Mouse (Mus musculus): ENCODE results near the gene Cpsf4.
A peak's percentile ranks its signal among the peaks of the same experiment; 100 is the strongest.
"Not testable (repeated sequence)": the region's sequence is repeated elsewhere in the genome, so short reads cannot be mapped to it uniquely, and the experiment has no call there.

Cpsf4 gene

GRCm38 (mm10) chr5:145189416-145189815, 22.4 kb downstream of the Cpsf4 start:
- no peak for DNase-seq

- no peak for DNase-seq
These were observed 23.4 kb downstream of the Cpsf4 start for GRCm38 (mm10) chr5:145190373-145190772.

GRCm38 (mm10) chr5:145190875-145191798, 24.1 kb downstream of the Cpsf4 start:
- DNase-seq: peak; percentile 85

GRCm38 (mm10) chr5:145191962-145192361, 24.9 kb downstream of the Cpsf4 start, which contains the start of gene Atp5j2:
Gene Atp5j2 (minus strand): TSS chr5:145192062.
- no peak for DNase-seq

- DNase-seq: no peak
These were observed 33.4 kb downstream of the Cpsf4 start for GRCm38 (mm10) chr5:145200387-145200786.

- DNase-seq: peak; percentile 67
These were observed 34.4 kb downstream of the Cpsf4 start, which contains the start of gene Zkscan14 for GRCm38 (mm10) chr5:145201321-145201991. Gene Zkscan14 (minus strand): TSS chr5:145201868.

- no peak for DNase-seq
These were observed 35.4 kb downstream of the Cpsf4 start for GRCm38 (mm10) chr5:145202446-145202845.

- DNase-seq: peak; percentile 98
These were observed 37.1 kb downstream of the Cpsf4 start, which contains the start of gene Zkscan5 for GRCm38 (mm10) chr5:145203936-145204691. Gene Zkscan5 (plus strand): TSS chr5:145204562.

- no peak for DNase-seq
These were observed 38.0 kb downstream of the Cpsf4 start for GRCm38 (mm10) chr5:145205041-145205440.

GRCm38 (mm10) chr5:145207385-145207784, 40.4 kb downstream of the Cpsf4 start:
- no peak for DNase-seq

- no peak for DNase-seq
These were observed 40.9 kb downstream of the Cpsf4 start for GRCm38 (mm10) chr5:145207954-145208353.

- DNase-seq: not testable (repeated sequence)
These were observed 41.4 kb downstream of the Cpsf4 start for GRCm38 (mm10) chr5:145208391-145208790.

GRCm38 (mm10) chr5:145211340-145211739, 44.3 kb downstream of the Cpsf4 start:
- DNase-seq: no peak

- DNase-seq: no peak
These were observed 45.2 kb downstream of the Cpsf4 start for GRCm38 (mm10) chr5:145212216-145212615.

- no peak for DNase-seq
These were observed 46.5 kb downstream of the Cpsf4 start for GRCm38 (mm10) chr5:145213505-145213904.

- no peak for DNase-seq
These were observed 47.7 kb downstream of the Cpsf4 start for GRCm38 (mm10) chr5:145214679-145215078.

- DNase-seq: no peak
These were observed 50.7 kb downstream of the Cpsf4 start for GRCm38 (mm10) chr5:145217746-145218145.

GRCm38 (mm10) chr5:145218206-145218605, 51.2 kb downstream of the Cpsf4 start:
- DNase-seq: no peak

GRCm38 (mm10) chr5:145218671-145219070, 51.7 kb downstream of the Cpsf4 start:
- no peak for DNase-seq

- DNase-seq: no peak
These were observed 53.0 kb downstream of the Cpsf4 start for GRCm38 (mm10) chr5:145219981-145220380.

- no peak for DNase-seq
These were observed 55.8 kb downstream of the Cpsf4 start for GRCm38 (mm10) chr5:145222840-145223239.

- DNase-seq: no peak
These were observed 56.4 kb downstream of the Cpsf4 start for GRCm38 (mm10) chr5:145223395-145223794.

- no peak for DNase-seq
These were observed 59.4 kb downstream of the Cpsf4 start for GRCm38 (mm10) chr5:145226453-145226852.

Data from cerebellum, adult 11 months (tissue).